Mouse (Mus musculus): ENCODE data around the gene Il4i1. TPM values are rescaled to one million over a fixed set of nuclear protein-coding genes. Genes with fewer than 3 reads are reported as not detected.

Il4i1 gene
- polyA plus RNA-seq, 1 experiment from 2014 or later: 2.0 TPM

DNA sequence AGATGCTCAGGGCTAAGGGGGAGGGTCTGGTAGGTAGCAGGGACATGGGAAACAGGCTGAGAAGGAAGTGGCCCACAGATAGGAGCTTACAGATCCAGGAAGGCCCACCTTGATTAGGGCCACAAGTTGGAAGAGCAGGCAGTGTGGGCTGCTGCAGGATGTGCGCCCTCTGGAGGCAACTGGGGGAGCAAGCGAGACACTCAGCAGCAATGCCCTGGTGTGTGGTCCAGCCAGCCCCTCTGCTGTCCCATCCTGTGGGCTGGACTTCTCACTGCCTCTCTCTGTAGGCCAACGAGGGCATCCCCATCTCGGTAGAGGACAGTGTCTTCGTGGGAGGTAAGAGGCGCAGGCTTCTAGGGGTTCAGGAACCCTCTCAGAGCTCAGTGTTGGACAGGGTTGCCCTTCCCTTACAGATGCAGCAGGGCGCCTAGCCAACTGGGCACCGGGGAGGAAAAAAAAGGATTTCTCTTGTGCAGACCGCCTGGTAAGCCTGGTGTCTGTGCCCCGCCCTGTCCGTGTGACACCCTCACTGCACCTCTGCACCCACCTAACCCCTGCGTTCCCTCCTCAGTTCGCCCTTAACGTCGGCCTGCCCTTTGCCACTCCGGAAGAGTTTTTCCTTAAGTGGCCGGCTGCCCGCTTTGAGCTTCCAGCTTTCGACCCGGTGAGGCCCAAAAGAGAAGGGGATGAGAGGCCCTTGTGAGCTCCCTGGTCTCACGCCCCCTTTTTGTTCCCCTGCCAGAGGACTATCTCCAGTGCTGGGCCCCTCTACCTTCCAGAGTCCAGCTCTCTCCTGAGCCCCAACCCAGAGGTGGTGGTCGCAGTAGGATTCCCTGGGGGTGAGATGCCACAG is 44.6 kb downstream of the Il4i1 start:
- Histone ChIP-seq H3K36me3 (ENCODE audit: control insufficient read depth, insufficient read depth, low read length) (peaks cover 45% of the 10 kb centered on the region), H3K27me3 (replicated peaks; ENCODE audit: control insufficient read depth, insufficient read depth, low read length) (no peaks in the 10 kb centered on the region), H3K9ac (ENCODE audit: low read length) (no peak overlapping the region), H3K4me3 (ENCODE audit: low read depth, low read length) (no peak overlapping the region), H3K4me1 (replicated peaks; ENCODE audit: control insufficient read depth, insufficient read depth, low read length) (peaks cover 38% of the 10 kb centered on the region), H3K27ac (ENCODE audit: low read depth) (peak overlapping the region; percentile 47; the same call in 1 of the 2 replicates), H3K4me2 (ENCODE audit: low read length) (no peak overlapping the region), H3K9me3 (ENCODE audit: control insufficient read depth, low read length) (no peaks in the 10 kb centered on the region)
- peak; percentile 34; the same call in 1 of the 2 replicates for ATAC-seq (replicated peaks; ENCODE audit: low FRiP score, low TSS enrichment, low read depth)
- 61% methylated on average over 22 of the region's 22 CpGs for WGBS
- DNase-seq (ENCODE audit: low spot score): peak; percentile 85

DNA sequence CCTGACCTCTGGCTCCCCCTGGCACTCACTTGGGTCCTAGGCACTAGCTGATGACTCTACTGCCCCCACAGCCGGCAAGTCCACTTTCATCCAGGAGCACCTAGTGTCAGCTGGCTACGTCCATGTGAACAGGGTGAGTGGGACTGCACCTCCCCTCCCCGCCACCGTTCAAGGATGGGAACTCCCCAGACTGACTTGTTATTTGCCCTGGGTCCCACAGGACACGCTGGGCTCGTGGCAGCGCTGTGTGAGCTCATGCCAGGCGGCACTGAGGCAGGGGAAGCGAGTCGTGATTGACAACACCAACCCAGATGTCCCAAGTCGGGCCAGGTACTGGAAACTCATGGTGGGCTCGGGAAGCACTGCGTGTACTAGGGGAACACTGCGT is 45.2 kb downstream of the Il4i1 start:
- no peaks in the 10 kb centered on the region for H3K27me3 ChIP-seq (replicated peaks; ENCODE audit: control insufficient read depth, insufficient read depth, low read length)
- no peak overlapping the region for H3K9ac ChIP-seq (ENCODE audit: low read length)
- no peak overlapping the region for H3K27ac ChIP-seq (ENCODE audit: low read depth)
- no peak overlapping the region for H3K4me2 ChIP-seq (ENCODE audit: low read length)
- no peaks in the 10 kb centered on the region for H3K9me3 ChIP-seq (ENCODE audit: control insufficient read depth, low read length)
- ATAC-seq (replicated peaks; ENCODE audit: low FRiP score, low TSS enrichment, low read depth): no peak
- H3K4me1 ChIP-seq (replicated peaks; ENCODE audit: control insufficient read depth, insufficient read depth, low read length): peaks cover 42% of the 10 kb centered on the region
- DNase-seq (ENCODE audit: low spot score): no peak
- H3K4me3 ChIP-seq (ENCODE audit: low read depth, low read length): no peak overlapping the region
- H3K36me3 ChIP-seq (ENCODE audit: control insufficient read depth, insufficient read depth, low read length): peaks cover 51% of the 10 kb centered on the region
- WGBS: 83% methylated on average over 14 of the region's 14 CpGs

DNA sequence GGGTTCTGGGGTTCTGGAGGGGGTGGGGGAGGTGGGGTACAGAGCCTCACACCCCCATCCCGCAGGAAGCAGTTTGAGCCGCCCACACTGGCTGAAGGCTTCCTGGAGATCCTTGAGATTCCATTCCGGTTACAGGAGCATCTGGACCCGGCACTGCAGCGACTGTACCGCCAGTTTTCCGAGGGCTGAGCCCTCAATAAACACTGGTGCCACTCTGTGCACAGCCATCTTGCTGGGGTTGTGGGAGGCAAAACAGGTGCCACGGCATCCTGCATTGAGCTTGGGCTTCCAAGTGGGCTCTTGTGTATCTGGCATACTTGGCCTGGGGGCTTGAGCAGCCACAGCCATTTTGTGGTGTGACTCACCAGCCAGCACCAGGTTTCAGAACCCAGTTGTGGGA is 46.2 kb downstream of the Il4i1 start:
- DNase-seq (ENCODE audit: low spot score): no peak
- Histone ChIP-seq H3K36me3 (ENCODE audit: control insufficient read depth, insufficient read depth, low read length) (peaks cover 56% of the 10 kb centered on the region), H3K9me3 (ENCODE audit: control insufficient read depth, low read length) (no peaks in the 10 kb centered on the region), H3K4me1 (replicated peaks; ENCODE audit: control insufficient read depth, insufficient read depth, low read length) (peaks cover 47% of the 10 kb centered on the region), H3K9ac (ENCODE audit: low read length) (no peak overlapping the region), H3K4me3 (ENCODE audit: low read depth, low read length) (no peak overlapping the region), H3K4me2 (ENCODE audit: low read length) (no peak overlapping the region), H3K27ac (ENCODE audit: low read depth) (no peak overlapping the region), H3K27me3 (replicated peaks; ENCODE audit: control insufficient read depth, insufficient read depth, low read length) (no peaks in the 10 kb centered on the region)
- WGBS: 69% methylated on average over 8 of the region's 8 CpGs
- ATAC-seq (replicated peaks; ENCODE audit: low FRiP score, low TSS enrichment, low read depth): no peak

DNA sequence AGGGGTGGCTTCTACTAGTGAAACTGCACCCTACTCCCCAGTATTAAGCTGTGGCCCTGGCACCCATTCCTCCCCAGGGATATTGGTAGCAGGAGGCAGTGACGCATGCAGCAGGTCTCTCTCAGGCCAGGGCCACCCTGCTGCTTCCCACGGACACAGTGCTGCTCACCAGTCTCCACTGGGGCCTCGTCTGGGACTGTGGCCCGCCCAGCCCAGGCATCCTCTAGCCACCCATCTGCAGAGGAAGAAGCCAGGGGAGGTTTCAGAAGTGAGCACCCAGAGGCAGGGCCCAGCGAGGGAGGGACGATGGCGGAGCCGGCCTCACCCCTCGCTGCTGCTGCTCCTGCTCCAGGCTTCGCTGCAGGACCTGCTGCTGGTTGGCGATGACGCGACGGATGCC is 47.0 kb downstream of the Il4i1 start:
- H3K36me3 ChIP-seq (ENCODE audit: control insufficient read depth, insufficient read depth, low read length): peaks cover 56% of the 10 kb centered on the region
- no peak overlapping the region for H3K27ac ChIP-seq (ENCODE audit: low read depth)
- no peak overlapping the region for H3K9ac ChIP-seq (ENCODE audit: low read length)
- H3K9me3 ChIP-seq (ENCODE audit: control insufficient read depth, low read length): no peaks in the 10 kb centered on the region
- DNase-seq (ENCODE audit: low spot score): no peak
- no peak for ATAC-seq (replicated peaks; ENCODE audit: low FRiP score, low TSS enrichment, low read depth)
- WGBS: 87% methylated on average over 14 of the region's 14 CpGs
- peaks cover 47% of the 10 kb centered on the region for H3K4me1 ChIP-seq (replicated peaks; ENCODE audit: control insufficient read depth, insufficient read depth, low read length)
- no peaks in the 10 kb centered on the region for H3K27me3 ChIP-seq (replicated peaks; ENCODE audit: control insufficient read depth, insufficient read depth, low read length)
- H3K4me3 ChIP-seq (ENCODE audit: low read depth, low read length): no peak overlapping the region
- H3K4me2 ChIP-seq (ENCODE audit: low read length): no peak overlapping the region

DNA sequence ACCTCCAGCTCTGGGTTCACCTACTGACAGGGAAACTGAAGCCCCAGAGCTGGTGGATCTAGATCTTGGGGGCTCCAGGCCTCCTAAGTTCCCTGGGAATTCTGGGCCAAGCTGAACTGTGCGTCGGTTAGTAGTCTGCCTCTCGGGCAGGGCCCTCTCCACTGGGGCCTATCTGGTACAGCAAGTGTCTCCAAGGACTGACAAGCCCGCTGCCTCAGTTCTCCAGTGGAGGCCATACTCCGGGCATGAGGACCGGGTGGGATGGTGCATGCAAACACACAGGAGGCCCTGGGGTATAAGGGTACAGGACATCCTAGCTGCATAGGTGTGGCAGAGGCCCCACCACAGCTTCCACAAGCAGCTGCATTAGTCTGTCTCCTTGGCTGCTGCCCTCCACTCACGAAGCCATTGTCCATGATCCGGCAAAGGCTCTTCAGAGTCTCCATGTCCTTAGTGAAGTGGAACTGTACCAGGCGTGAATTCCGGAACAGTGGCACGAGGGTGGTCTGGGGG is 47.9 kb downstream of the Il4i1 start:
- no peak overlapping the region for H3K4me2 ChIP-seq (ENCODE audit: low read length)
- H3K27me3 ChIP-seq (replicated peaks; ENCODE audit: control insufficient read depth, insufficient read depth, low read length): no peaks in the 10 kb centered on the region
- H3K9me3 ChIP-seq (ENCODE audit: control insufficient read depth, low read length): no peaks in the 10 kb centered on the region
- no peak overlapping the region for H3K4me3 ChIP-seq (ENCODE audit: low read depth, low read length)
- DNase-seq (ENCODE audit: low spot score): no peak
- H3K27ac ChIP-seq (ENCODE audit: low read depth): no peak overlapping the region
- H3K4me1 ChIP-seq (replicated peaks; ENCODE audit: control insufficient read depth, insufficient read depth, low read length): peaks cover 49% of the 10 kb centered on the region
- 88% methylated on average over 11 of the region's 11 CpGs for WGBS
- H3K36me3 ChIP-seq (ENCODE audit: control insufficient read depth, insufficient read depth, low read length): peaks cover 56% of the 10 kb centered on the region
- no peak for ATAC-seq (replicated peaks; ENCODE audit: low FRiP score, low TSS enrichment, low read depth)
- H3K9ac ChIP-seq (ENCODE audit: low read length): no peak overlapping the region

DNA sequence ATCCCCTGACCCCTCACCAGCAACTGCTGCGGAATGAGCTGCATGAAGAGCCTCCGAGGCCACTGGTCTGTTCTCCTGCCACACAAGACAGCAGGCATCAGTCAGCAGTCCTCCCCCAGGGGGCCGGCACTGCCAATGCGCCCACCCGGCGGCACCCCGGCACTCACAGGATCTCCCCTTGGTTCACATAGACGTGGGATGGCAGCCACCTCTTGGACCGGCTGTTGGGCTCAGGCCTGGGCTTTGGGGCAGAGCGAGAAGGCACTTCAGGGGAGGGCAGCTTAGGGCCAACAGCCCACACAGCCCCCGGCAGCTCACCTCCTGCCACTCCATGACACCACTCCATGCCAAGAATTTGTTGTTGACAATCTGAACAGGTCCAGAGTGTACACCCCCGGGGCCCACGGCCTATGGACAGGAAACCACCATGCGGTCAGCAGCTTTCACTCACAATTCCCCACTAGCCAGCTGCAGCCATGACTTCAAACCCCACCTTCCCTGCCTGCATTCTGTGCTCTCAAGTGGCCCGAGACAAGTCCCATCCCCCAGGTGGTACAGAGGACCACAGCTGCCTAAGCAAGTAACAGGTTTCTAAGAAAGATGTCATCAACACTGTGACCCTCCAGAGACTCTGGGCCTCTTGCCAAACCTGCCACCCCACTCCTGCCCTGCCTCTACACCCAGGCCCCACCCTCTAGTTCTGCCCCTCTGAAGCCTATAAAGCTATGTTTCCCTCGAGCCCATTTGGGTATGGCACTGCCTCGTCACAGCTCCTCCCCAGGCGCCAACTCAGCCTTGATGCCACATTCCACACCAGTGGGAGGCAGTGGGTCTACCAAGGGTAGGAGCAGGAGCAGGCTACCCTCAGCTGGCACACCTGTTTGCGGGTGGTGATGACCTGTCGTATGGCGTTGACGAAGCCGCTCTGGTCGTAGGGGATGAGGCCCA is 48.7 kb downstream of the Il4i1 start:
- DNase-seq (ENCODE audit: low spot score): no peak
- no peak overlapping the region for H3K9ac ChIP-seq (ENCODE audit: low read length)

DNA sequence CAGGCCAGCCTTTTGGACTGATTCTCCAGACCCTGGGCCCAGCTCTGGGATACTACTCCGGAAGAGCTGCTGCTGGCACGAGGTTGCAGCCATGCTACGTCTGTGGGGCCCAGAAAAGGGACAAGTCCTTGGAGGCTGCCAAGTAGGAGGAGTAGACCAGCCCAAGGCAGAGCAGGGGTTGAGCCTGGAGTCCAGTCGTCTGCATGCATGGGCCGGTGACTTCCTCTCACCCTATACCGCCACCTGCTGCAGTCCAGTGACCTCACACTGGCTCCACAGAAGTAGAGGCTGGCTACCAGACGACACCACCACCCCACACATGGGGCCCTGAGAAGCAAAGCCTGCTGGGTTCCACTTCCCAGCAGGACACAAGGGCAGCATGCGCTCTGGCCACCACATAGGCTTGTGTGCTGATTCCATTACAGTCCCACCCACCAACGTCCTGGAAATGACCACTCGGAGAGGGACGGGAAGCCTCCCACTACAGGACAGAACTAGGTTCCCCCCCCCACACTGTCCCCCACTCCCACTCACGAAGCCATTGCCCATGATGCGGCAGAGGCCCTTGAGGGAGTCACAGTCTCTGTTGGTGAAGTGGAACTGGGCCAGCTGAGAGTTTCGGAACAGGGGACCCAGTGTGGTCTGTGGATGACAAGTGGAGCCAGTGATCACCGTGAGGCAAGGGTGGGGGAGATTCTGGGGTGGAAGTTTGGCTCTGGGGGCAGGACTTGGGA is 50.3 kb downstream of the Il4i1 start:
- Histone ChIP-seq H3K9ac (ENCODE audit: low read length) (peak overlapping the region; percentile 29; the same call in 1 of the 2 replicates), H3K27ac (ENCODE audit: low read depth) (peak overlapping the region; percentile 38; the same call in 1 of the 2 replicates), H3K9me3 (ENCODE audit: control insufficient read depth, low read length) (no peaks in the 10 kb centered on the region), H3K4me2 (ENCODE audit: low read length) (peak overlapping the region; percentile 79), H3K4me3 (ENCODE audit: low read depth, low read length) (peak overlapping the region; percentile 21; the same call in 1 of the 2 replicates), H3K27me3 (replicated peaks; ENCODE audit: control insufficient read depth, insufficient read depth, low read length) (no peaks in the 10 kb centered on the region), H3K36me3 (ENCODE audit: control insufficient read depth, insufficient read depth, low read length) (peaks cover 52% of the 10 kb centered on the region), H3K4me1 (replicated peaks; ENCODE audit: control insufficient read depth, insufficient read depth, low read length) (peaks cover 41% of the 10 kb centered on the region)
- DNase-seq (ENCODE audit: low spot score) (no peak), ATAC-seq (replicated peaks; ENCODE audit: low FRiP score, low TSS enrichment, low read depth) (no peak)
- 45% methylated on average over 15 of the region's 15 CpGs for WGBS

More for the DNA sequence above, 48.7 kb downstream of the Il4i1 start:
- peaks cover 56% of the 10 kb centered on the region for H3K36me3 ChIP-seq (ENCODE audit: control insufficient read depth, insufficient read depth, low read length)
- WGBS: 82% methylated on average over 24 of the region's 24 CpGs
- no peak overlapping the region for H3K27ac ChIP-seq (ENCODE audit: low read depth)
- ATAC-seq (replicated peaks; ENCODE audit: low FRiP score, low TSS enrichment, low read depth): no peak
- no peaks in the 10 kb centered on the region for H3K27me3 ChIP-seq (replicated peaks; ENCODE audit: control insufficient read depth, insufficient read depth, low read length)
- no peak overlapping the region for H3K4me2 ChIP-seq (ENCODE audit: low read length)
- no peak overlapping the region for H3K4me3 ChIP-seq (ENCODE audit: low read depth, low read length)
- peaks cover 49% of the 10 kb centered on the region for H3K4me1 ChIP-seq (replicated peaks; ENCODE audit: control insufficient read depth, insufficient read depth, low read length)
- H3K9me3 ChIP-seq (ENCODE audit: control insufficient read depth, low read length): no peaks in the 10 kb centered on the region

Measured in intestine, embryonic 14.5 days (tissue).